Mouse (Mus musculus) layer of hippocampus, postnatal 36 days (tissue): ENCODE results near the gene Pi4ka. TPM values are rescaled to one million over a fixed set of nuclear protein-coding genes. Genes with fewer than 3 reads are reported as not detected.
"Not testable (repeated sequence)": the region's sequence is repeated elsewhere in the genome, so short reads cannot be mapped to it uniquely, and the experiment has no call there.

Experiments
- DNase-seq, 2 experiments: peaks; one replicate each; pipeline ENCODE4 v3.0.0; 2022
- total RNA-seq, 2 experiments: library from RNA; stranded (reverse); gene quantifications; 2 replicates each; pipeline ENCODE4 v1.2.3; 2021

Gene Pi4ka
- total RNA-seq, 2 experiments from 2014 or later: 270 to 271 TPM

GRCm38 (mm10) chr16:17232794-17233701 is 173.1 kb downstream of the Pi4ka start, which contains the start of gene Hic2:
Hic2 (plus strand) TSS chr16:17233572.
- DNase-seq: peak; percentile 89 to 90

- not testable (repeated sequence) for DNase-seq
Measured at GRCm38 (mm10) chr16:17231523-17231922, 174.6 kb downstream of the Pi4ka start.

Other genes with a start within 250 kb of the Pi4ka start
- gene Ube2l3, start 203.7 kb downstream of the Pi4ka start, total RNA-seq: 100 to 1,000 TPM; 157 to 159 TPM
- 1 to 10 TPM; 3.0 to 3.5 TPM for gene Rimbp3, start 197.7 kb downstream of the Pi4ka start, total RNA-seq
- gene Hic2, start 172.7 kb downstream of the Pi4ka start, total RNA-seq: 1 to 10 TPM; 4.5 to 5.9 TPM
- gene Tmem191c, start 130.2 kb downstream of the Pi4ka start, total RNA-seq: 100 to 1,000 TPM in 1 of 2 experiments, 10 to 100 TPM in 1; 91.2 to 112 TPM
- 1 to 10 TPM in 1 of 2 experiments, under 1 TPM in 1; 0.97 to 1.1 TPM for gene Serpind1, start 74.9 kb downstream of the Pi4ka start, total RNA-seq
- gene Snap29, start 328 bp downstream of the Pi4ka start, total RNA-seq: 10 to 100 TPM; 22.7 to 22.9 TPM
- gene Crkl, start 45.7 kb upstream of the Pi4ka start, total RNA-seq: 10 to 100 TPM; 36.7 to 41.0 TPM
- 100 to 1,000 TPM in 1 of 2 experiments, 10 to 100 TPM in 1; 99.3 to 111 TPM for gene Aifm3, start 83.3 kb upstream of the Pi4ka start, total RNA-seq
- 100 to 1,000 TPM; 192 to 199 TPM for gene Lztr1, start 102.4 kb upstream of the Pi4ka start, total RNA-seq
- gene Thap7, start 124.8 kb upstream of the Pi4ka start, total RNA-seq: 10 to 100 TPM; 38.6 to 44.6 TPM
- under 1 TPM; 0.42 to 0.76 TPM for gene Lrrc74b, start 154.9 kb upstream of the Pi4ka start, total RNA-seq
- gene P2rx6, start 155.6 kb upstream of the Pi4ka start, total RNA-seq: under 1 TPM; 0.58 to 0.67 TPM
- 100 to 1,000 TPM in 1 of 2 experiments, 10 to 100 TPM in 1; 93.8 to 104 TPM for gene Slc7a4, start 176.9 kb upstream of the Pi4ka start, total RNA-seq
- 10 to 100 TPM; 48.9 to 60.5 TPM for gene Smpd4, start 213.0 kb upstream of the Pi4ka start, total RNA-seq
- gene Ccdc74a, start 240.2 kb upstream of the Pi4ka start, total RNA-seq: 10 to 100 TPM; 37.3 to 37.9 TPM